Mouse (Mus musculus) retina, postnatal 7 days (tissue): Measurements from ENCODE around the gene Cldn10.

Experiments
- DNase-seq: peaks from one replicate; pipeline ENCODE4 v3.0.0-alpha.2; 2012; ENCODE audit warnings: low read depth, low spot score

Gene Cldn10

GRCm38 (mm10) chr14:118827283-118827904 lies 39.7 kb downstream of the Cldn10 start:
- DNase-seq: no peak

GRCm38 (mm10) chr14:118829331-118830095 lies 41.8 kb downstream of the Cldn10 start:
- no peak for DNase-seq

GRCm38 (mm10) chr14:118831597-118831996 lies 43.9 kb downstream of the Cldn10 start:
- no peak for DNase-seq

- DNase-seq: no peak
Measured at GRCm38 (mm10) chr14:118833241-118833640, 45.5 kb downstream of the Cldn10 start.

DNA sequence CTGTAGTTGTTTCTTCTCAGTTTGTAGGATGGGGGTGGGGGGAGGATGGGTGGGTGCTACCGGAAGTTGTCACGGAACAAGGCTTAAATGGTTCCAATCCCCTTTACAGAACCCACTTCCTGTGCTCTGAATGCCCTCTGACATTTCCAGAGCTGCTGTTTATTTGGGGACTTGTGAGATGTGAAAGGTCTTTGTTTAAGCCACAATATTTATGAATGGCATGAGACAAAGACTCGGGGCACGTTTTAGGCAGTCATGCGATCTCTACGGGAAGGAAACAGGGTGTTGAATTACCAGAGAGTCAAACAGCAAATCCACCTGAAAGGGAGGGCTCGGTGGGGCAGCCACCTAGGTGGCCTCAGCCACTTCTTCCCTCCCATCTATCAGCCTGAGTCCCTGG lies 46.6 kb downstream of the Cldn10 start:
- DNase-seq: no peak

DNA sequence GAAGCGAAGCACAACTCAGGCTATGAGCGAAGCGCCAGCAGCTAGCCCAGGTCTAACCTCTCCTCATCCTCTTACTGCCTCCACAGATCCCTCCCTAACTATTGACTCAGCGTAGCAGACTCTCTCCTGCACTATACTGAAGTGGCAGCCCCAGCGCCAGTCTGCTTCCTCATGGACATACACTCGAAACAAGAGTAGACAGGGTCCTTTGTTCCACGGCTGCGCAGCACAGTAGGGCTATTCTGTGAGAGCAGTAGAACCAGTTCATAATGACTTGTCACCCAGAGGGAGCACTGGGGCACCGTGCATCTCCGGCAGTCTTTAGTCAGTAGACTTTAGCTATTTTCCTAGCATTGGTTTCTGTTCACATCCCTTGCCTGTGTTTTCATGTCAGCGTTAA lies 48.4 kb downstream of the Cldn10 start:
- DNase-seq: no peak

DNA sequence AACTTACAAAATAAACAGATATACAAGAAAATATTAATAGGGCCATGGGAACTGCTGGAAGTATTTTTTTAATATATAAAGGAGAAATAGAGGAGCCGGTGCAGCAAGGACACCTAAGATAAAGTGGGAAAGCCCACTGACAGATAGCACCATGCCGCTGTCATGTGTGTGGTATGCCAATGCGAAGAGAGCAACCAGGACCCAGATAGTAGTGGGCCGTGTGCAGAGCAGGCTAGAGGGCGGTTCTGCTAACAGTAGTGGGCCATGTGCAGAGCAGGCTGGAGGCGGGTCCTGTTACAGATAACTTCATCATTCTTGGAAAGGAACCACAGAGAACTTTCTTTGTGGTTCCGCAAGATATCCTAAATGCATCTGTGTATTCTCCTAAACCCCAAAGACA lies 49.0 kb downstream of the Cldn10 start:
- DNase-seq: no peak

DNA sequence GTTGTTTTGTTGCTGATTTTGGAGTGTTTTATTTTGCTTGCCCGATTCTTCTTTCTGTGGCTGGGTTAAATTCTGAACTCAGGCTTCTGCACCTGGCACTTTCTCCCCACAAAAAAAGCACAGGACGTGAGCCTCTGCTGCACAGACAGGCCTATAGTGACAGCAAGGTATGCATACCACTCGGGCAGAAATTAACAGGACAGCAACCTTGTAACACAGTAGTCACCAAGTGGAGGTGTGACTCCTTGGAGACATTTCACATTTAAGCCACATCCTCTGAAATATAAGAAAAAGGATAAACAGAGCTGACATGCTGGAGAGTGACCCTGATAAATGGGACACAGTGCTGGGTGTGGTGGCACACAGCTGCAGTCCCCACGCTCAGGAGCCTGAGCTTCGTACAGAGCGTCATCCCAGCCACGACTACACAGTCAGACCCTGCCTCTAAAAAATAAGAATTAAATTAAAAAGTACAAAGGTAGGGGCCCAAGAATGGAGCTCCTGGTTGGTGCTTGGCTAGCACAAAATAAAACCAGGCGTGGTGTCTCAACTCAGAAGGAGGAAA lies 50.9 kb downstream of the Cldn10 start:
- DNase-seq: no peak

DNA sequence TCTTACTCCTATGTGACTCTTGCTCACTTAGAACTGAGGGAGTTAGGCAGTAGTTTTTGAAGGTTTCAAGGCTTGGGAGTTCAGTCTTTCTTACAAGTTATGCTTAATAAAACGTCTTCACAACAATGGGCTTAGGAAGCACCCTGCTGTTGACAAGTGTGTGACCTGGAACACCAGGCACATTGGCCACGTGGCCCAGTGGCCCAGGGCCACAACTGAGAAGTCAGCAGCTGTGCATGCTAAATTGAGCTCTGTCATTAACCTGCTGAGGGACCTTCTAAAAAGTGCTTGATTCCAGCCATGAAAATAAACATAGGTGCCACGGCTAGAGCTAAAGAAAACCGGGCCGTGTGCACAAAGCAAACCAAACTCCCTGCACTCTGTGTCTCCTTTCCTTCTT lies 51.7 kb downstream of the Cldn10 start:
- DNase-seq: no peak

DNA sequence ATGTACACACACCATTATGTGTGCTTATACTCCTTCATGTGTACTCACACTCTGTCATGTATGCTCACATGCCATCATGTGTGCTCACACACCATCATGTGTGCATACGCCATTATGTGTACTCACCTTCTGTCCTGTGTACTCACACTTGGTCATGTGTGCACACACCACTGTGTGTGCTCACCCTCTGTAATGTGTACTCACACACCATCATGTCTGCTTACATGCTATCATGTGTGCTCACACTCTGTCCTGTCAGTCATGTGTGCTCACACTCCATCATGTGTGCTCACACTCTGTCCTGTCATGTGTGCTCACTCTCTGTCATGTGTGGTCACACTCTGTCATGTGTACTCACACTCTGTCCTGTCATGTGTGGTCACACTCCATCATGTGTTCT lies 52.3 kb downstream of the Cldn10 start:
- DNase-seq: no peak

DNA sequence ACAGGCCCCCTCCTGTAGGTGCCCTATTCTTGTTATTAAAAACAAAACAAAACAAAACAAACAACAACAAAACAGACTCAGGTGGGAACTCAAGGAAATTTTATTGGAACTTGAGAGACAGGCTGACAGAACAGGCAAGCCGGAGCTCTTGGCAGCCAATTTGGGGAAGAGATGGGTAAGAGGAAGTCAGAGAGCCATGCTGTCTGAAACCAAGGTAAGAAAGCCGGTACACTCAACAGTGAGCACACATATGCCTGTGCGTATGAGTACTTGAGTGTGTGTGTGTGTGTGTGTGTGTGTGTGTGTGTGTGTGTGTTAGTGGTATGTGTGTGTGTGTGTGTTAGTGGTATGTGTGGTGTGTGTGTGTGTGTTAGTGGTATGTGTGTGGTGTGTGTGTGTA lies 54.6 kb downstream of the Cldn10 start:
- DNase-seq: no peak

GRCm38 (mm10) chr14:118846834-118847233 lies 59.1 kb downstream of the Cldn10 start:
- DNase-seq: no peak

- DNase-seq: no peak
Measured at GRCm38 (mm10) chr14:118848171-118848570, 60.5 kb downstream of the Cldn10 start.

- no peak for DNase-seq
Measured at GRCm38 (mm10) chr14:118850011-118850695, 62.4 kb downstream of the Cldn10 start.

DNA sequence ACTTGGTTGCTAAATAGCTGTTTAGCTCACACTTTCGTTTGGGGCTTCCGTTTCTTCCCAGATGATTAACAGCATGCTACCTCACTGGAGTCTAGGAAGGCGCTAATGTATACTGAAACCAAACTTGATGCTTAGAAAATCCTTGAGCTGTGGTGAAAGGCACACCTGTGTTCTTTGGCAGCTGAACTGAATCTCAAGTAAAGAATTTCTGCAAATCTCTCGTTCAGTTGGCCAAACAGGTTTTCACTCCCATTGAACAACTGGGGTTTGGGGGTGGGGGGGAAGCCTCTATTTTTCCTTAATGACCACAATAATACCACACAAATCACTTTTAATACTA lies 63.0 kb downstream of the Cldn10 start:
- no peak for DNase-seq

DNA sequence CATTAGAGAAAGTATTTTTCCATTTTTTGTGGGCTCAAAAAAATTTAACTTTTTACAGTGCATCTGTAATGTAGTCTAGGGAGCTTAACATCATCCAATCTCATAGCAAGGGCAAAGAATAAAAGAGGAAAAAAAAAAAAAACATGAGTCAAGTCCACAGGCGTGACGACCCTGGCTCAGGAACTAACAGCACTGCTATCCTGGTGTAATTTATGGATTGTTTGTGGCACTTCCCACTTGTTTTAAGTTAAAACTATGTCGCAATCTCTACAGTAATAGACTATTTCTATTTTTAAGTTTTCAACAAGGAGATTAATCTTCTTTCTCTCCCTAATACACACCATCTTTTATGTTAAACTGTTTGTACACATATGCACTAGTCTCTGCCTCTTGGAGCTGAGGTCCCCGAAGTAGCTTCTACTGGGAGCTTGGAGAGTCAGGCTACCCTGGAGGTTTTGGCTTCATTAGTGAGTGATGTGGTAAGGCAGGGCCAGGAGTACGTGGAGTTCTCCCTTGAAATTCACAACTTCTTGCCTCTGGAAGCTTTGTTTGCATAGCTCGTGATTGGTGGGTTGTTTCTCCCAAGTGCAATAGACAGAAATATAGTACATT lies 63.9 kb downstream of the Cldn10 start:
- DNase-seq: no peak

GRCm38 (mm10) chr14:118854371-118855114 lies 66.8 kb downstream of the Cldn10 start:
- no peak for DNase-seq

DNA sequence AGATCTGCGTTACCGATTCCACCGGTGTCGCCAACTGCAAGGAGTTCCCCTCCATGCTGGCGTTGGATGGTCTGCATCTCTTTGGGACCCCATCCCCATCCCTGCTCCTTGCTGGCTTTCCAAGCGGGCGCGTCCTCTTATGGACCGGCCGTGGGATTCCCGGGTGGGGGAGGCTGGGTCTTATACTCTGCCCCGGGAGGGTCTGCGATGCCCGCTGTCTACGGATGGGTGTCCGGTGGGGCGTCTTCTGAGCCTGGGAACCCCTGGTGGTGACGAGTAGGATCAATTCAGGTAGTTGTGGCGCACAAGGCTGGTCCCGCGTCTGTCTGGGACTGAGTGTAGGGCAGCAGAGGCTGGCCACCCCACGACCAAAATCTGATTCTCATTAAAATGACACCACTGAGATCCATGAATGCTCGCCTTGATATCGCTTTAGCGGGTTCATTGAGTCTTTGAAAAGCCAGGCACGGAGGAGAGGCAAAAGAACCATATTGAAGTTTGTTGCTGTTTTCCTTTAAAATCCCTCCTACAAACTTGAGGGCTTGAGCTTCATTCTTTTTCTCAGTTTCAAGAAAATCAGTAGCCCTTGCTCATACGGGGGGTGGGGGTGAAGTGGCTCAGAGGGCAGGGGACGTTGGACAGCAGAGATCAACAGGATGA lies 67.6 kb downstream of the Cldn10 start:
- DNase-seq: no peak

DNA sequence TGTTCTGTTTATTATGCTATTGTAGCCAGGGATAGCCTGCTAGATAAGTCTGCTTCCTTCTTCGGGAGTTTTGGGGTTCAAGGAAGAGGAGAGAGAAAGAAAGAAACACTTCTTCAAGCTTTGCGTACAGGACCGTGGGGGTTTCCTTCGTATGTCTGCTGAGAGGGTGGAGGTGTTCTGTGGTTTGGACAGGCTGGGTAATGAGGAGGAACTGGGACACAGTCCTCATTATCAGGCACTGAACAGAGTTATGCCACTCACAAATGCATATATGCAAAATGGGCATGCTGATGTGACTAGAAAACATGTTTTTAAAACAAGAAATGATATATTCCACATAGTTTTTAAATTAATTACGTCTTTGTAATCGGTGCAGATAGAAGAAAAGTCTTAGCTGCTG lies 68.9 kb downstream of the Cldn10 start:
- no peak for DNase-seq

- DNase-seq: no peak
Measured at GRCm38 (mm10) chr14:118858318-118858717, 70.6 kb downstream of the Cldn10 start.

- DNase-seq: no peak
Measured at GRCm38 (mm10) chr14:118862253-118862652, 74.5 kb downstream of the Cldn10 start.
